Mouse (Mus musculus) MEL (cell line): ENCODE data around the gene Fosb.

ENCODE experiments used
- CTCF ChIP-seq, 3 experiments: IDR thresholded peaks in 2 of 3; conservative IDR thresholded peaks in 1 of 3; 2 replicates each; pipeline ENCODE4 v1.5.1; 2011 to 2012; ENCODE audit warnings: low read length in 3 of 3, low read depth in 2 of 3, mild to moderate bottlenecking in 2 of 3, improper control_type of control experiment in 1 of 3, inconsistent platforms in 1 of 3, mixed read lengths in 1 of 3, moderate library complexity in 1 of 3; ENCODE audit not compliant: control insufficient read depth in 1 of 3, insufficient read depth in 1 of 3, poor library complexity in 1 of 3, severe bottlenecking in 1 of 3
- E2F4 ChIP-seq: IDR thresholded peaks from 2 replicates; pipeline ENCODE4 v1.6.1; 2011; ENCODE audit warnings: low read depth, low read length, improper control_type of control experiment, borderline replicate concordance
- GATA1 ChIP-seq: IDR thresholded peaks from 2 replicates; pipeline ENCODE4 v1.6.1; 2011; ENCODE audit warnings: low read depth, low read length, improper control_type of control experiment
- NELFE ChIP-seq: IDR thresholded peaks from 2 replicates; pipeline ENCODE4 v1.6.1; 2011; ENCODE audit warnings: low read depth, low read length, improper control_type of control experiment
- POLR2A ChIP-seq, 2 experiments: IDR thresholded peaks; 2 replicates each; pipeline ENCODE4 v1.6.1; 2011 to 2012; ENCODE audit warnings: low read length in 2 of 2, mild to moderate bottlenecking in 2 of 2, control low read depth in 1 of 2, improper control_type of control experiment in 1 of 2, low read depth in 1 of 2, moderate library complexity in 1 of 2; ENCODE audit not compliant: control insufficient read depth in 1 of 2, insufficient read depth in 1 of 2, poor library complexity in 1 of 2
- SMC3 ChIP-seq: IDR thresholded peaks from 2 replicates; pipeline ENCODE4 v1.6.1; 2011; ENCODE audit warnings: low read depth, low read length, improper control_type of control experiment
- TCF12 ChIP-seq: IDR thresholded peaks from 2 replicates; pipeline ENCODE4 v1.6.1; 2014; ENCODE audit warnings: low read depth, mild to moderate bottlenecking, inconsistent platforms, low read length, improper control_type of control experiment, moderate library complexity
- USF1 ChIP-seq: IDR thresholded peaks from 2 replicates; pipeline ENCODE4 v1.6.1; 2014; ENCODE audit warnings: low read depth, mild to moderate bottlenecking, inconsistent platforms, low read length, improper control_type of control experiment, moderate library complexity
- USF2 ChIP-seq, 2 experiments: IDR thresholded peaks; 2 replicates each; pipeline ENCODE4 v1.6.1; 2011 to 2012; ENCODE audit warnings: improper control_type of control experiment in 2 of 2, low read length in 2 of 2, borderline replicate concordance in 1 of 2, inconsistent platforms in 1 of 2, low read depth in 1 of 2, mild to moderate bottlenecking in 1 of 2; ENCODE audit not compliant: insufficient read depth in 1 of 2

DNA sequence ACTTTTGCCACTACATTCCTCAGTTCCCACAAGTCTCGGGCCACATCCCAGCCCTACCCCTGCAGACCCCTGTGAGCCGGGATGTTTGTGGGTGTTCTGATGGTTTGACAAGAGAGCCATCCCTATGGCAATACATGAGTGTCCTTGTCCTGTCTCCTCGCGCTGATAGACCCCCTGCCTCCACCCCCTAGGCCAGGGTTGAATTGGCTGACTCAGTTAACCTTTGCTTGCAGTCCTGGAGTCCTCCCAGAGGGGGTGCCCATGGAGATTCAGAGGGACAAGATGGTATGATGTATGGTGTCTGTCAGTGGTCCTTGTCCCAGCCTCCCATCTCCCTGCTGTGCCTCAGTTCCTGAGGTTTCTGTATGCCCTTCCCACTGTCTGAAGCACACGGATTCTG, 4.2 kb upstream of the Fosb start:
- TF ChIP-seq NELFE (no peak), USF1 (no peak), USF2 (IDR thresholded peaks at IDR 0.05; ENCODE audit: borderline replicate concordance in 1 of 2, insufficient read depth in 1 of 2, low read depth in 1 of 2, low read length in 2 of 2) (no peak), GATA1 (no peak), CTCF (IDR thresholded peaks at IDR 0.05 in 2 of 3, conservative IDR thresholded peaks at IDR 0.05 in 1 of 3; ENCODE audit: control insufficient read depth in 1 of 3, insufficient read depth in 1 of 3, low read depth in 2 of 3, low read length in 3 of 3, poor library complexity in 1 of 3, severe bottlenecking in 1 of 3) (no peak), SMC3 (no peak), TCF12 (no peak), POLR2A (IDR thresholded peaks at IDR 0.05; ENCODE audit: control insufficient read depth in 1 of 2, insufficient read depth in 1 of 2, low read depth in 1 of 2, low read length in 2 of 2, poor library complexity in 1 of 2) (no peak), E2F4 (no peak)
